Mouse (Mus musculus) lung, postnatal 0 days (tissue): ENCODE results near the gene Dhx35.

Experiments
- CTCF ChIP-seq: IDR thresholded peaks from 2 replicates; pipeline ENCODE4 v1.5.1; 2016; ENCODE audit warnings: antibody characterized with exemption, mild to moderate bottlenecking
- EP300 ChIP-seq: IDR thresholded peaks from 2 replicates; pipeline ENCODE4 v1.6.1; 2016; ENCODE audit warnings: antibody characterized with exemption, mild to moderate bottlenecking, control low read depth

DNA sequence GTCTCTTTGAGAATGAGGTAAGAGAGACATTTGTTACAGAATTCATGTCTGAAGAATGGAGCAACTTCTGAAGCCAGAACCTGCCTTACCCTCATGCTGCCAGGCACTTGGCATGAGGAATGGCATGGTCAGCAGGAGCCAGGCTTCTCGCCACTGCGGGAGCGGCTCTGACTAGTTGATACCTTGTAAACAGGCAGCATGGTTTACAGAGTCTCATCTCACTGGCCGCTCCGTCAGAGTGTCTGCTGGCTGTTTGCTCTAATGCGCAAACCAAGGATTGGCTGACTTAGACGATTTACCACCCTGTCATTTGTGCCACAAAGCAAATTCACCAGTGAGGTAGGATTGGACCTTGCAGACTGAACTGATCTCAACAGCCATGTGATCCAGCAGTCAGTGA is 13.5 kb upstream of the Dhx35 start:
- no peak for TF ChIP-seq CTCF
- TF ChIP-seq EP300: no peak
